Mouse (Mus musculus) c-Kit-negative CD71-positive TER-119-positive erythroid progenitor cells, embryonic 14.5 days (primary cell): ENCODE results near the gene Gga3.

Source experiments
- DNase-seq: peaks from one replicate; pipeline ENCODE4 v3.0.0-alpha.2; 2013; ENCODE audit warnings: low read depth, low spot score

The Gga3 gene

DNA sequence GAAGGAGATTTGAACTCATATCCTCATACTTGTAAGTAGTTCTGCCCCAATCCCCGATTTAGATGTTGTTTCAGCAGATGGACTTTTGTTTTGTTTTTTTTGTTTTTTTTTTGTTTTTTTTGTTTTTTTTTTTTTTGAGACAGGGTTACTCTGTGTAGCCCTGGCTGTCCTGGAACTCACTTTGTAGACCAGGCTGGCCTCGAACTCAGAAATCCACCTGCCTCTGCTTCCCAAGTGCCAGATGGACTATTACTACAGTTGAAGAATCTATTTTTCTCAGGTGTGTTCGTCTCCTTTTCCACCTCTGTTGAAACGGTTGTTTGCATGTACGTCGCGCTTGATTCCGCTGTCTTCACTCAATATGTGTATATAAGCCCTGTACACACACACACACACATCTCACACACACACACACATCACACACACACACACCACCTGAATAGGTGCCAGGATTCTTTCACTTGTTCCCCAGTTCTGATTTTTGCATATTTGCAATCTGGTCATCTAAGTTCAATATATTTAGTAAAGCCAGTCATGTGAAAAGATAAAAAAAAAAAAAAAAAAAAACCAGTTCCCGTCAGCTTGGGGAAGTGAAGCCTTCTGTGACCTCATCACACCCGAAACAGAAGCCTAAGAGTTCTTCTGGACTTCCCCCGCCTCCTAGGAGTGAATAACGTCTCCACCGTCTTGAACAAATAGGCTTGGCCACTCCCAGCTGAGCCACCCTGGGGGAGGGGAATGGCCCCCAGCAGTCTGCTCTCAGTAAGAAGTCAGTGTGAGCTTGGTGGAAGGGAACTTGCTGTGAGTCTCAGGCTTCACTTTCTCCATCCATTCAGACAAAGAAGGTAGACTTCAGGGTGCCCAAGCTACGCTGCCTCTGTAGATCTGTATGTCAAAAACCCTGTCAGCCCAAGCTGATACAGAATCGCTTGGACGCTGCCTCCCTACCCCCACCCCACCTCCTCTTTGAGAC, 27.0 kb upstream of the Gga3 start:
- DNase-seq = no peak

DNA sequence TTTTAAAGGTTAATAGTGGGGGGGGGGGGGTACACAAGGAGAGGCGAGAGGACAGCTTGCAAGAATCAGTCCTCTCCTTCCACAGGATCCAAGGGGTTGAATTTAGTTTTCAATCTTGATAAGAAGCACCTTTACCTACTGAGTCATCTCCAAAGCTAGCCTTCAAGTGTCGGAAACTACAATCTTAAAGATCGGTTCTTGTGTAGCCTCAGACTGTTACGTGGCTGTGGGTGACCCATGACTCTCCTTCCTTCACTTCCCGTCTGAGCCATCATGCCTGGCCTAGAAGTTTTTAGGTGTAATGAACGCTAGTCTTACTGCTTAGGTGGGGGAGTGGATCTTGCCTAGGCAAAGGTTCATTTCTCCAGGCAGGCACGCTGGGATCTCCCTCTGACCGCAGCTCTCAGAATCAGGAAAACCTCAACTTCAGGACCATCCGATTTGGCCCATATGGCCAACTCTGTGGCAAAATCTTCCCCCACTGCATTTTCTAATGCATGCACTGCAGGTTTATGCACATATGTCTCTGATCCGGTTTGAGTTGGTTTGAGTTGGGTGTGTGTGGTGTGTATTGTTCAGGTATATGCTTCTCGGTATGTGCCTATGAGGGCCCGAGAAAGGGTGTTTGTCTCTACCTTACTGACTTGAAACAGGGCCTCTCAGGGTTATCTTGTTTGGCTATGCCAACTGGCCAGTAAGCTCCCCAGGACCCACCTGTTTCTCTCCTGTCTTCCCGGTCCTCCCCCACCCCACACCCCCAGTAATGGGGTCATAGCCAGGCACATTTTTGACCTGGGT, 26.1 kb upstream of the Gga3 start:
- DNase-seq = no peak

DNA sequence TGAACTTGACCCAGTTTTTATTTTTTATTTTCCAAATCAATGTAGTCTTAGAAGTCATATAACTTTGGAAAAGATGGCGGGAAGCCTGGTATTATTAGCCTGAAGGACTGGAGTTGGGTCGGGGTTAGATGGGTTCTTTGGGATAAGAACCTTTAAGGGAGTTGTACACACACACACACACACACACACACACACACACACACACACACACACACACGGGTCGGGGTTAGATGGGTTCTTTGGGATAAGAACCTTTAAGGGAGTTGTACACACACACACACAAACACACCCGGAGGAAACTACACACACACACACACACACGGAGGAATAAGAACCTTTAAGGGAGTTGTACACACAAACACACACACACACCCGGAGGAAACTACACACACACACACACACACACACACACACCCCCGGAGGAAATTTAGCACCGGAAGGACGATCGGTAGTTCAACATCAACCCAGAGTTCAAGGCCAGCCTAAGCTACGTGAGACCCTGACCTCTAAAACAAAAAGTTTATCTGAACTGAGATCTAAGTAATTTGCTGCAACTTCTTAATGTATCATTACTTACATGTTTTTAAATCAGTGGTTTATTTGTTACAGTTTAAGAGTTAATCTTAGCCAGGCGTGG, 24.7 kb upstream of the Gga3 start:
- no peak for DNase-seq

DNA sequence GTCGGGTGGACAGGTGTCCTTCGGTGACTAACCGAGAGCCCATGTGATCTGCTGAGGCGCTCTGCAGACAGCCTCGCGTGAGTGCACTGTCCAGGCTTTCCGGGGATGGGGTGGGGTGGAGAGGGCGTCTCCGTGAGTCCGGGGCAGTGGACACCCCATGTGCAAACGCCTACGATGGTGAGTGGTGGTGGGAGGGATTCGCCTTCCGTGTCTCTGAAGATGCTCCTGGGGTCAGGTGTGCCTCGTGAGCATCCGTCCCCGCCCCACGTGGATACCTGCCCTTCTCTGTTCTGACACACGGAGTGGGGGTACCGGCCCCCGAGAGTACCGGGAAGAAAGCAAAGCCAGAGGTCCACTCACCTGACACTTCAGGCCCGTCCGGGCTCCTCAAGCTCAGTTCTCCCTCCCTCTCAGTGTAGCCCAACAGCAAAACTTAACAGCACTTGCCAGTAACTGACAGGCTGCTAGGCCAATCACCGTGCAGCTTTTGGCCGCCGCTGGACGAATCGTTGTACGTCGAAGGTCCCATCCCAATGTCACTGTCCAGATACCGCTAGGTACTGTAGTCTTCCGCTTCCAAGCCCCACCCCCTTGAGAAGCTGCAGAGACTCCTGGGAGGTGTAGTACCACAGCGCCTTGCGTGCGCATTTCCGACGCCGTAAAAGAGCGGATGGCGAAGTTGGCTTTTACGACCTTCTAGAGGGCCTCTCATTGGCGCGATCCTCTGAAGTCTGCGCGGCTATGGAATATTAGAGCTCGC, 24.0 kb upstream of the Gga3 start, which contains the start of gene Slc25a19:
Gene Slc25a19, minus strand, starts transcription at position 591 of the 760 bp plus-strand sequence.
- DNase-seq = peak; percentile 99

DNA sequence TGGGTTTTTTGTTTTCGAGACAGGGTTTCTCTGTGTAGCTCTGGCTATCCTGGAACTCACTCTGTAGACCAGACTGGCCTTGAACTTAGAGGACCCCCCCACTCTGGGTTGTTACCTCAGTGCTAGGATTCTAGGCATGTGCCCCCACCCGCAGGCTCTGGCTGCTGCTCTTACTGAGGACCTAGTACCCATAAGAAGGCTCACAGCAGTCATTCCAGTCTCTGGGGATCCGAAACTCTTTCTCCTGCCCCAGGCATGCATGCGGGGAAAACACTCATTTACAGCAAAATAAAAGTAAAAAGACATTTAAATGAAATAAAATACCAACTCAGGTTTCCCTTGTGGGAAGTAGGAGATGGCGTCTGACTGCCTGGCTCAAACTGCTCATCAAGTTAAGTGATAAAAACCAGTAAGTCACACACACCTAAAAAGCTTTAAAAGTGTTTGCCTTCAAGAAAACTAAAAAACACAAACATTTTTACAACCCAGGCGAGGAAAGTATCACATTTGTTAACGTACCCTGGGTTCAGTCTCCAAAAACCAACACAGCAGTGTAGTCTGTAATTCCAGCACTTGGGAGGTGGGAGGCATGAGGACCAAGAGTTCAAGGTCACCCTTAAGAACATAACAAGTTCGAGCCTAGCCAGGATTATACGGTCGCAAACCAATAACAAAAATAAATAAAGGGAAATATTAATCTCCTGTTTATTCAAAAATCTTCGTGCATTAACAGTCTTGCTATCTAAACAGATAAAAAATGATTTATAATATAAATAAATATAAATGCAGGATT, 23.2 kb upstream of the Gga3 start:
- no peak for DNase-seq

DNA sequence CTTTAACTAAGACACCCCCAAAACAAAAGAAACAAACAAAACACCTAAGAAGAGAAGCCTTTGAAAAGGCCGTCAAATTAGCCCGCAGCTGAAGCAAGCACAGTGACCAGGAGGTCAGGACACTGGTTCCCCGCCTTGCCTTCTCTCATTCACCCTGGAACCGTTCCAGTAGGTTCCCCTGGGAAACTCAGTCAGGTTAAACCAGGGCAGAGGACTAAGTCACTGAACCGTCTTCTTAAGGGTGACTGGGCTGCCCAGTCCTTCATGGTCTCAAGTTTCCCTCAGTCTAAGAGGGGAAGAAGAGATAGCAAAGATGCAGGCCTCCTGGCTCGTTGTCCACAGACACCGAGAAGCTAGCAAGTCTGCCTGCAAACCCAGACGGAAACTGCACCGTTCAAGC, 22.0 kb upstream of the Gga3 start:
- no peak for DNase-seq

DNA sequence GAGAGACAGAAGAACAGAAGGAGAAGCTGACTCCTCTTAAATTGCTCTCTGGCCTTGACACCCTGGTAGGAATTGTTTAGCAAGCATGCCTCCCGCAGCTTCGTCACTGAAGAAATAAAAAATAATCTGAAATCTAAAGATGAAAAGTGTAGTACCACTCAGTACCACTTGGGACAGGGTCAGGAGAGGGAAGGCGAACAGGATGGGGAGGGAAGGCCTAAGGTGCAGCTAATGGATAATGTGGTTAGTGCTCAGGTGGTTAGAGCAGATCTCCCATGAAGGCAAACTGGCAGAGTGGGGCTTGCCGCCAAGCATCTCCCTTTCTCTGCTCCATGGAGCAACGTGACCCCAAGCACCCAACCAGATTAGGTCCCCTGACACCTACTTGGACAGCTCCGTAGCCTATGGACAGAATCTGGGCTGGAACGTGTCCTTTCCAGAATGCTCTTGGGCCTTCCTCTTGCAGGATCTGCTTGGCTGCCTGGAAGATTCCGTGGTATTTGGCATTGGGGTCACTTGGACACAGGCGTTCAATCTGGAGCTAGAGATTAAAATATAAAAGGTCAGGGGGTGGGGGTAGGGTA, 19.7 kb upstream of the Gga3 start:
- no peak for DNase-seq

DNA sequence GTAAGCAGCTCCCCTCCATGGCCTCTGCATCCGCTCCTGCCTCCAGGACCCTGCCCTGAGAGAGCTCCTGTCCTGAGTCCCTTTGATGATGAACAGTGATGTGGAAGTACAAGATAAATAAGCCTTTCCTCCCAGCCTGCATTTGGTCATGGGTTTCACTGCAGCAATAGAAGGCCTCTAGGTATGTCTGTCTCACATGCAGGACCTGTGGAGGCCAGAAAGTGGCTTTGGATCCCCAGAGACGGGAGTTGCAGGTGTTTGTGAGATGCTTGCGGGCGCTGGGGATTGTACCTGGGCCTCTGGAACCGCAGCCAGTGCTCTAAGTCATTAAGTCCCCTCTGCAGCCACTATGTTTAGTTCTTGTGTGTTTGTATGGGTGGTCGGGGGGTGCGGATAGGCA, 16.1 kb upstream of the Gga3 start:
- DNase-seq = no peak

DNA sequence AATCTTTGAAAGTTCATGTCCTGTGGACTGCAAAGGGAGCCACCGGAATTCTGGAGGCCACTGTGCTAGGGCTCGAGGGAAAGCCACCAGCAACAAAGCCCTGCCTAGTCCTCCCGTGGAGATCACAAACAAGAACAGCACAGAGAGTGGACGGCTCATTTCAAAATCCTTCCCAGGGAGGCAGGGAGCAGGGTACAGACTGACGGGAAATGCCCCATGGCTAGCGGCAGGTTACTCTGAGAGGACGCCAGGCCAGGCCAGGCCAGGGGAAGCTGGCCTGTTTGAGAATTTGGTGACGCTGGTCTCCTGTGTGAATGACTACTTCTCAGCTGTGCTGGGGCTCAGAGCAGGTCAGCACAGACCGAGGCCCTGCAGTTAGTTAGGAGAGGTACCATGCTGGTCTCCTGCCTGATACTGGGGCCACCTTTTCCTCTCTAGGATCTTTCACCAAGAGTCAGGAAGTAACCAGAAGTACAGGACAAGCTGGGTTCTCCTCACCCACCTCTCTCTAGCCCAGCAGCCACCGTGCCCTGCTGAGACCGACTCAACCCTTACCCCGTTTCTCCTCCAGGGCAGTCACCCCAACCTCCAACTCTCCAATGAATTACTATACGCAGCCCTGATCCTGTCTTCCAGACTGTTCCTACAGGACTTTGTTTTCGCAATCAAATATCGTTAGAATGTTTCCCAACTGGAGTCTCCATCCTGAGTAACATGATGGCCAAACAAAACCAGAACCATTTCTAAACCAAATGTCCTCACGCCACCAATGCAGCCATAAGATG, 15.1 kb upstream of the Gga3 start:
- DNase-seq = no peak

DNA sequence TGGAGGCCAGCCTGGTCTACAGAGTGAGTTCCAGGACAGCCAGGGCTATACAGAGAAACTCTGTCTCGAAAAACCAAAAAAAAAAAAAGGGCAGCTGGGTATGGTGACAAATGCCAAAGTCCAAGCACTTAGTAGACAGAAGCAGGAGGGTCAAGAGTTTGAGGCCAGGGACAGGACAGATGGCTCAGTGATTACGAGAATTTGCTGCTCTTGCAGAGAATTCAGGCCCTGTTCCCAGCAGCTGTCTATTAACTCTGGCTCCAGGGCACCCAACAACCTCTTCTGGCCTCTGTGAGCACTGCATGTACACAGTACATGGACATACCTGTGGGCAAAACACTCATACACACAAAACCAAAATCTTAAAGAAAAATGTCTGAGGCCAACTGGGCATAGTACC, 14.2 kb upstream of the Gga3 start:
- DNase-seq = no peak

DNA sequence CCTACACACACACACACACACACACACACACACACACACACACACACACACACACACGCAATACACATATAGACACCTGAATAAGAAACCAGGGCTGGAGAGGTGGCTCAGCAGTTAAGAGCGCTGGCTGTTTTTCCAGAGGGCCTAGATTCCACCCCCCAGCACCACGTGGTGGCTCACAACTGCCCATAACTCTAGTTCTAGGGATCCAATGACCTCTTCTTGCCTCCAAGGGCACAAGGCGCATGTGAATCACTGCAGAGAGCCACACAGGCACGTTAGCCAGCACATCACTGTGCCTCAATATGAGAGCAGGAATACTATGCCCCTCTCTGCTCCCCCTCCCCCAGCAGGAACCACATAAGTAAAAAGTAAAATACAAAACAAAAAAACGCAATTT, 13.0 kb upstream of the Gga3 start:
- no peak for DNase-seq

DNA sequence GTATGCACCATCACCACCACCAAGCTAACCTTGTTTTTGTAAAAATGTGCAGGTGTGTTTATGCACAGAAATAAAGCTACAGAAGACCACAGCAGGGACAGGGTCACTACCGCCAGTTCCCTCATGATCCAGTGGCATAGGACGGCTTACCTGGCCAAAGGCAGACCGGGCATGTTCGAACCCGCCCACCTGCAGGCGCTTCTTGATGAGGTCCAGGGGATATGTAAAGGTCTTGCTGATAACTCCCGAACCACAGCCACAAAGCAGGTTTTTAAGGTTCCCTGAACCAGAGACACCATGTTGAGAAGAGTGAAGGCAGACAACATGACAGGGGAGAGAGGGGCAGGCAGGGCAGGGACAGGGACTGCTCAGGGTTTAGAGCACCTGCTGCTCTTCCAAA, 12.5 kb upstream of the Gga3 start:
- DNase-seq = no peak

DNA sequence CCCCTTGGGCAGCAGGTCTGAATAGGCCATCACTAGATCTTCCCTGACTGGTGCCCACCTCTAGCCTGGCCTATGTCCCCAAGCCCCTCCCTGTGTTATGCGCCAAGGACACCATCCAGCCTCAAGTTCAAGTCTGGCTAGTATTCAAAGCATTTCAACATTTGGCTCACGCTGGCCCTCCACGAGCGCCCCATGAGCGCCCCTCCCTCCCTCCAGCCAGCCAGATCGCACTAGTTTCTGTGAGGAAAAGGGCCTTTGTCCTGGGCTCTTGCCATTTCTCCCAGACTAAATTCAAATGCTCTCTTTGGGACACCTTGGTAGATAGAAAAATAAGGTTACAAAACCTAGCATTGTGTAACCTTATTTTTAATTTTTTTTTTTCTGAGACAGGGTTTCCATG, 12.0 kb upstream of the Gga3 start:
- no peak for DNase-seq

DNA sequence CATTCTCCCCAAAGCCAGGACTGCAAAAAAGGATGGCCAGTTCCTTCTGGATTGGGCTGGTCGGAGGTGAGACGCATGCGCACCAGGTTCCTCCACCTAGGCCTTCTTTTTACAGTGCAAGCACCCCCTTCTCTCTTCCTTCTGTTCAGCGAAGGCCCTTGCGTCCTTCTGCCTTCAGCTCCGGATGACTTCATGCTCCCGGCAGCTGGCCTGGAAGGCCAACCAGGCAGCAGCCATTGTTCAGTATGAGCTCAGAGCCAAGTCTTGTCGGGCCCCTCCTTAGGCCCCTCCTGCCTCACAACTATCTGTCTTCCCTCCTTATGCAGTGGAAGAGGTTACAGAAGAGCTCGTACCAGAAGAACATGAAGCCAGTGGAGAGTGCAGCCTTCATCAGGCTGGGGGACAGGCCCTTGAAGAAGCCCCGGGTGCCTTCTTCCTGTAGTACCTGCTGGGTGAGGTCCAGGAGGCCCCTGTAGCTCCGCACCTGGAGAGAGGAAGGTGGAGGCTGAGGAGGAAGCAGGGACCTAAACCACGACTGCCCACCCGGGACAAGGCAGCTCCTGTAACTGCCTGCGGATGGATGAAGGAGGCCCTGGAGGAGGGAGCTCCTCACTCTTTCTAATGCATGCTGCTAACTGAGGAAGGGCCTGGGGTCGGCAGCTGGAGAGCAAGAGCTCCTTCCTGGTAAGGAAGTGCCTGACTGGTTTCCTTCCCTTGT, 11.4 kb upstream of the Gga3 start:
- no peak for DNase-seq

DNA sequence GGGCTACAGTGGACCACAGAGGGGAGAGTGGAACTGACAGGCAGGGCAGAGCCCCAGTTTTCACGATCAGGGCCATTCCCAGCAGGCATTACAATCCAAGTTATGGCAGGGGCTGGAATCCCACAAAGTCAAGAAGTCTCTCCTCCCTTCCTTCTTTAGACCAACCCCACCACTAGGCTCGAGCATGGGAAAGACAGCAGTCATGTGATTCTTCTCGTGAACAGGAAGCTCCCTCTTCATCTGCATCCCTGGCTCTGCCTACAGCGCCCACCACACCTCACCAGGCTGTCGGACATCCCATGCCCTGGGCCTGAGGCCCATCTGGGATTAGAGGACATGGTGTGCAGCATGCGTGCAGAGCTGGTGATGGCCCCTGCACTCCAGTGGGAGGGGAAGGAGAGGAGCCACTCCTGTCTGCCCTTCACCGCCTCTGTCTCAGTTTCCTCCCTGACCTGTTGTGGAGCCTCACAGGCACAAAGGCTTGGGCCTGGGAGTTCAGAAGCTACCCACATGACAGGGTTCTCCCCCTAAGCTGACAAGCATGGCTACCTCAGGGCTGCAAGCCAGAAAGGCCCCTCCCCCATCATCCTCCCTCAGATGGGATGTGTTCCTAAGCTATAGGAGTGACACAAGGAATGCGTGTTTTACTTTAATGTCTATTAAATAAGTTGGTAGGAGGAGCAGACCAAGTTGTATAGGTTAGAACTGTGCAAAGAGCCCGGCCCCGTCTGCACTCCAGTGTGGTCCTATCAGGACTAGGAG, 10.7 kb upstream of the Gga3 start:
- no peak for DNase-seq

DNA sequence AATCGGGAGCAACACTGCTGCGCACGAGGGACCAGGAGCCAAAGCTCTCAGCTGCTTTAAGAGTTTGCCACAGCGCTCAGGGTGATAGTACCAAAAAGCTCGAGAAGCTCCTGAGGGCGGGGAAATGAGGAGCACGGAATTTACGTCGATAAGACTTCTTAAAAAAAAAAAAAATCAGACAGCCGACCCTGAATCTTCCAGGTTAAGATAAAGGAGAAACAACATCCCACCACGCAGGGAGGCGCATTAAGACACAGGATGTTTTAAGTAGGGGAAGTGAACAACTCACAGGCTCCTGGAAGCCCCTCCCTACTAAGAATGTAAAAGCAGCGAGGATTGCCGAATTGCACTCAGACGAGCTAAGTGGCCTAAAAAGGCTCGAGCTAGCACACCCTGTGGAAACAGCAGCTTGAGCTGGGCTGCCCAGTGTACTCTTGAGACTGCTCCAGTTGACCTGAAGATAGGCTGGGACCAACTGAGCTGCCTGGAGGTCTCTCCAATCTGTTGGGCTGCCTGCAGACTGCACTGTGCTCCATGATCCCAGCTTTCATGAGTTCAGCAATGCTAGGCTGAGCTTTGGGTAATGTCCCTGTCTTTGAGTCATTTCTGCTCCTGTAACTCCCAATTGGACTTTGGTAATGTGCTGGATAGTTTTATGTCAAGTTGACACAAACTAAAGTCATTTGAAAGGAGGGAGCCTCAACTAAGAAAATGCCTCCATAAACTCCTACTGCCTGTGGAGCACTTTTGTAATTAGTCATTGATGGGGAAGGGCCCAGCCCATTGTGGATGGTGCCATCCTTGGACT, 9.5 kb upstream of the Gga3 start:
- no peak for DNase-seq
